ENCODE assay signal across 8 mouse cellular contexts in the genomic region with DNA sequence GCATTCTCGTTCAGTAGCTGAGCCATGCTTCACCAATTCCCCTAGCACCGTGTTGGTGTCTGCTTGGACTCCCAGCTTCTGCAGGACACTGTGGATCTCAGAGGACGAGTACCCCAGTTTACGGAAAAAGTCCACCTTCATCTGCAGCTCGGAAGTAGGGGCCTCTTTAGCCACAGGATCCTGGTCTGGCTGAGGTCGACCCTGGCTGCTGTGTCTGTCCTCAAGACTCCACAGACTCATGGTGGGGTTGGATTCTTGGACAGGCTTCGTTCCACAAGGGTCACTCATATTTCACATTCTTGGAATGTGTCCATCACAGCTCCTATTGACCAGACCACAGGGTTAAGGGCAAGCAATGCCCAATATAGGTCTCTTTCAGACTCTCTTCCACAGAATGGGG. TPM values are rescaled to one million over a fixed set of nuclear protein-coding genes. Genes with fewer than 3 reads are reported as not detected.
DNase-seq lines count a peak whose midpoint lies in the region; ATAC-seq and TF ChIP-seq lines count a peak whose summit lies in the region.

No protein-coding gene starts in this region.

- peak overlapping the region; percentile 95 for H3K4me3 ChIP-seq in kidney, adult 2 months (ENCODE audit: insufficient read depth, low read depth, low read length)
- H3K4me3 ChIP-seq in bone marrow, adult 2 months (replicated peaks; ENCODE audit: control insufficient read depth, low read depth, low read length): peak overlapping the region; percentile 89
- H3K4me3 ChIP-seq in hindbrain, embryonic 11.5 days (ENCODE audit: low read depth, low read length): peak overlapping the region; percentile 58
- no peak overlapping the region; the same call in 1 of the 2 replicates for H3K4me3 ChIP-seq in midbrain, embryonic 11.5 days (ENCODE audit: low read depth, low read length)

- H3K27me3 ChIP-seq in kidney, adult 2 months (replicated peaks; ENCODE audit: control insufficient read depth, insufficient read depth, low read length): no peaks in the 10 kb centered on the region
- H3K27me3 ChIP-seq in hindbrain, embryonic 11.5 days (ENCODE audit: control insufficient read depth, insufficient read depth, low read length): peaks cover 8% of the 10 kb centered on the region; the same call in 1 of the 2 replicates
- H3K27me3 ChIP-seq in midbrain, embryonic 11.5 days (ENCODE audit: control insufficient read depth, insufficient read depth, low read length): peaks cover 6% of the 10 kb centered on the region; the same call in 1 of the 2 replicates

- 48% methylated on average over 7 of the region's 7 CpGs for WGBS in kidney, adult 2 months
- WGBS in bone marrow, adult 2 months: 34% methylated on average over 7 of the region's 7 CpGs
- WGBS in hindbrain, embryonic 11.5 days: 79% methylated on average over 7 of the region's 7 CpGs
- WGBS in midbrain, embryonic 11.5 days: 77% methylated on average over 7 of the region's 7 CpGs

- TF ChIP-seq CTCF in kidney, adult 2 months (conservative IDR thresholded peaks at IDR 0.05; ENCODE audit: insufficient read depth, insufficient read length, low read depth, low read length): no peak
- TF ChIP-seq CTCF in bone marrow, adult 2 months (IDR thresholded peaks at IDR 0.05; ENCODE audit: control insufficient read depth, insufficient read depth, low read length): no peak

- H3K36me3 ChIP-seq in kidney, adult 2 months (ENCODE audit: control insufficient read depth, insufficient read depth, low read length): no peaks in the 10 kb centered on the region
- H3K36me3 ChIP-seq in hindbrain, embryonic 11.5 days (ENCODE audit: control insufficient read depth, insufficient read depth, low read length): no peaks in the 10 kb centered on the region
- no peaks in the 10 kb centered on the region for H3K36me3 ChIP-seq in midbrain, embryonic 11.5 days (ENCODE audit: control insufficient read depth, insufficient read depth, low read length)

- 0 out of 2 replicates have a peak overlapping the region, but pooled peaks have one; percentile 97 for H3K4me2 ChIP-seq in hindbrain, embryonic 11.5 days (replicated peaks; ENCODE audit: low read depth, low read length)
- peak overlapping the region; percentile 93; the same call in 1 of the 2 replicates for H3K4me2 ChIP-seq in midbrain, embryonic 11.5 days

- no peak for TF ChIP-seq POLR2A in kidney, adult 2 months (IDR thresholded peaks at IDR 0.05; ENCODE audit: low read depth, low read length)
- TF ChIP-seq POLR2A in bone marrow, adult 2 months (IDR thresholded peaks at IDR 0.05; ENCODE audit: borderline replicate concordance, control insufficient read depth, low read depth, low read length): no peak

- H3K9me3 ChIP-seq in hindbrain, embryonic 11.5 days (ENCODE audit: control insufficient read depth, low read length): no peaks in the 10 kb centered on the region
- no peaks in the 10 kb centered on the region for H3K9me3 ChIP-seq in midbrain, embryonic 11.5 days (ENCODE audit: control insufficient read depth, low read length)

- H3K27ac ChIP-seq in kidney, adult 2 months (ENCODE audit: insufficient read depth, low read depth, low read length): peak overlapping the region; percentile 95
- H3K27ac ChIP-seq in bone marrow, adult 2 months (ENCODE audit: control insufficient read depth, insufficient read depth, low read depth, low read length, poor library complexity): peak overlapping the region; percentile 99
- no peak overlapping the region for H3K27ac ChIP-seq in hindbrain, embryonic 11.5 days (ENCODE audit: low read depth, low read length)
- no peak overlapping the region for H3K27ac ChIP-seq in midbrain, embryonic 11.5 days (ENCODE audit: low read depth, low read length)

- no peak for ATAC-seq in hindbrain, embryonic 11.5 days (ENCODE audit: low FRiP score)
- ATAC-seq in midbrain, embryonic 11.5 days (ENCODE audit: low FRiP score): no peak

- peaks cover 49% of the 10 kb centered on the region for H3K4me1 ChIP-seq in kidney, adult 2 months (ENCODE audit: control insufficient read depth, insufficient read depth, low read length)
- H3K4me1 ChIP-seq in bone marrow, adult 2 months (ENCODE audit: control insufficient read depth, insufficient read depth, low read length): peaks cover 17% of the 10 kb centered on the region
- H3K4me1 ChIP-seq in hindbrain, embryonic 11.5 days (replicated peaks; ENCODE audit: control insufficient read depth, insufficient read depth, low read length): peaks cover 9% of the 10 kb centered on the region
- H3K4me1 ChIP-seq in midbrain, embryonic 11.5 days (ENCODE audit: control insufficient read depth, insufficient read depth, low read length): peaks cover 9% of the 10 kb centered on the region

- H3K9ac ChIP-seq in hindbrain, embryonic 11.5 days (ENCODE audit: low read depth, low read length): no peak overlapping the region
- H3K9ac ChIP-seq in midbrain, embryonic 11.5 days (ENCODE audit: low read length): no peak overlapping the region

- no peak for DNase-seq in kidney, adult 2 months
- no peak for DNase-seq in kidney, postnatal 14 days
- DNase-seq in hindbrain, embryonic 11.5 days (ENCODE audit: low spot score): no peak
- DNase-seq in midbrain, embryonic 11.5 days (ENCODE audit: low spot score, missing footprints): no peak
- no peak for DNase-seq in cerebellum, postnatal 36 days
- no peak for DNase-seq in embryo, embryonic 10.5 days (ENCODE audit: low spot score)
- DNase-seq in urinary bladder, postnatal 4 days (ENCODE audit: low spot score in 2 of 2): no peak

RNA-seq across cellular contexts. Expression of a gene that starts 0.9 kb away (rescaled TPM):
- 4.4 and 5.3 TPM in 2 replicates for polyA plus RNA-seq in kidney, adult 2 months (2012; rRNA removed)
- polyA plus RNA-seq in bone marrow, adult 2 months (2011; ENCODE audit: insufficient read depth, insufficient read length, low replicate concordance, missing spikeins): 3.6 and 12.5 TPM in 2 replicates
- polyA plus RNA-seq in hindbrain, embryonic 11.5 days (2014; fragmentation: Nextera tagmentation; extraction: Ambion mirVana): 0.29 and 0.78 TPM in 2 replicates
- polyA plus RNA-seq in midbrain, embryonic 11.5 days (2014; fragmentation: Nextera tagmentation; extraction: Ambion mirVana): 0.22 and 0.37 TPM in 2 replicates

RNA-seq across cellular contexts. Expression of a gene that starts 41.8 kb away (rescaled TPM):
- polyA plus RNA-seq in kidney, adult 2 months (2012; rRNA removed): 10.8 and 17.5 TPM in 2 replicates
- polyA plus RNA-seq in bone marrow, adult 2 months (2011; ENCODE audit: insufficient read depth, insufficient read length, low replicate concordance, missing spikeins): 25.1 and 39.9 TPM in 2 replicates
- 122 and 131 TPM in 2 replicates for polyA plus RNA-seq in hindbrain, embryonic 11.5 days (2014; fragmentation: Nextera tagmentation; extraction: Ambion mirVana)
- 126 and 128 TPM in 2 replicates for polyA plus RNA-seq in midbrain, embryonic 11.5 days (2014; fragmentation: Nextera tagmentation; extraction: Ambion mirVana)

Comparison
In these comparisons a context has a peak if more than half of its experiments do, and no peak if none do; other contexts are left out.
1. H3K27ac ChIP-seq: peak in kidney, adult 2 months (single experiment) and bone marrow, adult 2 months (single experiment); none in hindbrain, embryonic 11.5 days (single experiment) and midbrain, embryonic 11.5 days (single experiment).